Mouse (Mus musculus) forebrain, embryonic 13.5 days (tissue): ENCODE results near the gene Pax7. TPM values are rescaled to one million over a fixed set of nuclear protein-coding genes. Genes with fewer than 3 reads are reported as not detected.

ENCODE experiments used
- ATAC-seq: fragments of 200-750 bp; cut with Nextera tagmentation; 2 replicates; pipeline ENCODE4 v1.8.0; 2017
- H3K27ac ChIP-seq: fragments of 300-500 bp; sonication (generic); 2 replicates; pipeline ENCODE4 v1.5.1; 2015; ENCODE audit warnings: inconsistent platforms, mild to moderate bottlenecking, moderate library complexity
- H3K27me3 ChIP-seq: fragments of 300-500 bp; sonication (generic); 2 replicates; pipeline ENCODE4 v1.6.1; 2015; ENCODE audit warnings: mild to moderate bottlenecking, inconsistent platforms
- H3K36me3 ChIP-seq: fragments of 300-500 bp; sonication (generic); 2 replicates; pipeline ENCODE4 v1.6.1; 2015; ENCODE audit warnings: mild to moderate bottlenecking, inconsistent platforms; ENCODE audit not compliant: poor library complexity, severe bottlenecking
- H3K4me1 ChIP-seq: fragments of 300-500 bp; sonication (generic); 2 replicates; pipeline ENCODE4 v1.6.1; 2015; ENCODE audit warnings: inconsistent platforms
- H3K4me2 ChIP-seq: fragments of 300-500 bp; sonication (generic); 2 replicates; pipeline ENCODE4 v1.6.1; 2015; ENCODE audit warnings: inconsistent platforms, mild to moderate bottlenecking, moderate library complexity
- H3K4me3 ChIP-seq: fragments of 300-500 bp; sonication (generic); 2 replicates; pipeline ENCODE4 v1.5.1; 2015; ENCODE audit warnings: mild to moderate bottlenecking, inconsistent platforms
- H3K9ac ChIP-seq: fragments of 300-500 bp; sonication (generic); 2 replicates; pipeline ENCODE4 v1.6.1; 2015; ENCODE audit warnings: mild to moderate bottlenecking, inconsistent platforms
- H3K9me3 ChIP-seq: fragments of 300-500 bp; sonication (generic); replicated peaks from 2 replicates; pipeline ENCODE4 v1.6.1; 2016; ENCODE audit warnings: inconsistent platforms
- WGBS: fragments of 180-500 bp; shearing (Covaris S2); methylation state at CpG from one replicate; pipeline ENCODE4 v1.1.7; 2015; 5-methylcytosine and 5-hydroxymethylcytosine counted together
- polyA plus RNA-seq: library from polyadenylated mRNA; unstranded; fragments of >200 nt; fragmentation: Nextera tagmentation; extraction: Ambion mirVana; gene quantifications from 2 replicates; pipeline ENCODE4 v1.2.1, GENCODE M21; 2015

Pax7 gene
- polyA plus RNA-seq, 1 experiment from 2014 or later = 0.04 TPM

DNA sequence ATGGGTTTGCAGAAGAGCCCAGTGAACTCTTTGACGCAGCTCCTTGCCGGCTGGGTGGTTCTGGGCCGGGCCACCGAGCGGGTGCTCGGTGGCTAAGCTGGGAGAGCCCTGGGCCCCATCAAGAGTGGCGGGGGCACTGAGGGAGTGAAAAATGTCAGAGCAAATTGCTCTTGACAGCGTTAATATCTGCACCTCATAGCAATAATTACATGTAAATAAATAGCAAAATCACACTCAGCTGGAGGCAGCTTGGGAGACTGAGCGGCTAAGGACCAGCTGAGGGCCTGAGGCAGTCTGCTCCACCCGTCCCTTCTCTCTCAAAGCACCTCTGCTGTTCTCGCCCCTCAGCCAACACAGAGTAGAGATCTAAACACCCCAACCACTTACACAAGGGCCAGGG is 72.6 kb downstream of the Pax7 start:
- peaks cover 61% of the 10 kb centered on the region for H3K4me1 ChIP-seq
- 0 out of 2 replicates have a peak overlapping the region, but pooled peaks have one; percentile 0 for H3K27ac ChIP-seq
- no peaks in the 10 kb centered on the region for H3K36me3 ChIP-seq
- no peaks in the 10 kb centered on the region for H3K9me3 ChIP-seq
- H3K27me3 ChIP-seq = peaks cover 27% of the 10 kb centered on the region
- no peak overlapping the region for H3K9ac ChIP-seq
- H3K4me3 ChIP-seq = no peak overlapping the region
- 65% methylated on average over 11 of the region's 11 CpGs for WGBS
- no peak overlapping the region for H3K4me2 ChIP-seq
- ATAC-seq = no peak

DNA sequence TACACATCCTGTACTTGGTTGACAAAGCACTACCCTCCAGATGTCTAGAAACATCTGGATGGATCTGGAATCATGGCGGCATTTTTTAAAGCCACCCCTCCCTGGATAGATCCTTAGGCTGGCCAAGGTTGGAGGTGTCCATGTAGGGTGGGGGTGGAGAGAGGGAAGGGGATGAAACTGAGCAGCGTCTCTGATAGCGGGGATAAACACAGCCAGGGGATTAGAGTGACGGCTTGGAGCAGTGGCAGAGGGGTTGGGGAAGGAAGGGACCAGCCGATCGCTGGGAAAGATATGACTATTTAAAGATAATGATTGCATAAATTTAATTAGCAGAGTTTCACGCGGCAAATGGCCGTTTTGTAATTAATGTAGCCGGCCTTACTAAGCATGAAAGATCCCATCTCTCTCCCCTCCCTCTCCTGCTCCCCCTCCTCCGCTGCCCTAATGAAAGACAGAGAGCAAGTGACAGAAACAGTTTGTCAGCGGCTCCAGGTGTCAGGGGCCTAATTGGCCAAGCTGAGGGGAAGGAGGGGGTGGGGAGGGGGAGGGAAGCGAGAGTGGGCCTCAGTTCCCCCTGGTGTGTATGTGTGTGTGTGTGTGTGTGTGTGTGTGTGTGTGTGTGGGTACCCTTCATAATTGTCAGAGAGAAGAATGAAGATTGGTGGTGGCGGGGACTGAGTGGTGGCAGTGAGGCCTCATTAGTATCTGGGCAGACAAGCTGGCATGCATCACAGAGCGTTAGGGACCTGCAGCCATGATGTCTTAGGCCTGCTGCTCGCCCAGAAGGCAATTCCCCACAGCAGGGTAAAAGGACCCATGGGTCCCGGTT is 74.6 kb downstream of the Pax7 start:
- H3K4me3 ChIP-seq = no peak overlapping the region
- H3K36me3 ChIP-seq = no peaks in the 10 kb centered on the region
- peaks cover 61% of the 10 kb centered on the region for H3K4me1 ChIP-seq
- peak overlapping the region; percentile 72 for H3K27ac ChIP-seq
- 5% methylated on average over 16 of the region's 17 CpGs for whole genome bisulfite sequencing
- peak; percentile 79 for ATAC-seq
- H3K9ac ChIP-seq = no peak overlapping the region
- peaks cover 33% of the 10 kb centered on the region for H3K27me3 ChIP-seq
- no peaks in the 10 kb centered on the region for H3K9me3 ChIP-seq
- H3K4me2 ChIP-seq = peak overlapping the region; percentile 34

DNA sequence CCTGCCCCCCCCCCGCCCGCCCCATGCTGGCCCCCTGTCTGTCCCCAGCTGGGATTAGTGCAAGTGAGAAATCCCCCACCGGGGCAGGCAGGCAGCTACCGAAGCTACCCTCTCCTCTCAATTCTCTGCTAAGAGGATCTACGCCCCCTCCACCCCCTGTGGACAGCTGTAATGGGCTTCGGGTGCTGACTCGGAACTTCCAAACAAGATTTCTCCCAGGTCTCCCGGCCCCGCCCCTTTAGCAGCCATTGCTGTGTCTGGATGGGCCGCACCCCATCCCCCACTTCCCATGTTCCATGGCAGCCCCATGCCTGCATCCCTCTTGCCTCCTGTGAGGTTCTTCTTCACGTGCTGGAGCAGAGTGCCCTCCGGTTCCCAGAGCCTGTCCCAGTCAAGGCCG is 76.4 kb downstream of the Pax7 start:
- peaks cover 49% of the 10 kb centered on the region for H3K4me1 ChIP-seq
- no peaks in the 10 kb centered on the region for H3K36me3 ChIP-seq
- H3K9ac ChIP-seq = no peak overlapping the region
- no peak overlapping the region for H3K4me2 ChIP-seq
- peaks cover 25% of the 10 kb centered on the region for H3K27me3 ChIP-seq
- no peak overlapping the region for H3K4me3 ChIP-seq
- no peaks in the 10 kb centered on the region for H3K9me3 ChIP-seq
- 4% methylated on average over 12 of the region's 13 CpGs for WGBS
- no peak for ATAC-seq
- H3K27ac ChIP-seq = no peak overlapping the region

DNA sequence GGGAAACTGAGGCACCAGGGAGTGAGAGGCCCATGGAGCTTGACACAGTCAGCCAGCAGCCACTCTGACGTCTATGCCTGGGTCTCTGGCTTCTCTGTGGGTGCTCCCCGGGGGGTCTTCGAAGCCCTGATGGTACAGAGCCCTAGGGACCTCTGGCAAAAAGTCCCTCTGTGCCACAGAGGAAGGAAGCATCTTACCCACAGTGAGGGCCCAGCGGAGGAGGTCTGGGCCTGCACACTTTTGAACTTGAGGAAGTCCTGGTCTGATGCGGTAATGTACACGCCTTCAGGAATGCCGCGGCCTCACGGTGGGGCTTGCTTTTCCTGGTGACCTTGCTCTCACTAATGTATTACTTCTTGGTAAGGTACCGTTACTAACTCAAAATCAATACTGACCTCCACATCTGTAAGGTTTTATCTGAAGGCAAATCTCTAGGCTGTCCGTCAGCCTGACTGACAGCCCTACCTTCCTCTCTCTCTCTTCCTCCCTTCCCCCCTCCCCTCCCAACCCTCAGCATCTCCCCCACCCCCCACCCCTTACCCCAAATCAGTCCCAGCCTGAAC is 79.1 kb downstream of the Pax7 start:
- H3K9ac ChIP-seq = no peak overlapping the region
- ATAC-seq = no peak
- H3K27me3 ChIP-seq = peaks cover 25% of the 10 kb centered on the region
- H3K4me3 ChIP-seq = no peak overlapping the region
- H3K4me2 ChIP-seq = no peak overlapping the region
- H3K4me1 ChIP-seq = peaks cover 26% of the 10 kb centered on the region
- no peak overlapping the region for H3K27ac ChIP-seq
- no peaks in the 10 kb centered on the region for H3K36me3 ChIP-seq
- WGBS = 36% methylated on average over 11 of the region's 11 CpGs
- H3K9me3 ChIP-seq = no peaks in the 10 kb centered on the region

DNA sequence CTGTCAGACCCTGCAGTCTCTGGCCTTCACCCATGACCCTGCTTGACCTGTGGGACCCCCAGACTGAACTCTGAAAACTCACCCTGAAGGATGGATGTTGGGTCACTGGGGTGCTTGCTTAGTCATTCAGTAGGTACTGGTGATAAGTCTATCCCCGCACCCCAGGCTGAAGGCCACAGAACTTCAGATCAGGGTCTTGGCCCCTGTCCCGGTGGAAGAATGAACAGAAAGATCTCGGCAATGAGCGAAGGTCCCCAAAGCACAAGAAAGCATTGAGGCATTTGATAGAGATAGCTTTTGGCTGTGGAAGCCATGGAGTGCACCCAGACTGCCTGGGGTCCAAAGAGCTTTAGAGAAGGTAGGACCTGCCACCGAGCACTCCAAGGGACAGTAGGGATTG is 82.4 kb downstream of the Pax7 start:
- peaks cover 21% of the 10 kb centered on the region for H3K27me3 ChIP-seq
- no peak overlapping the region for H3K4me2 ChIP-seq
- H3K27ac ChIP-seq = no peak overlapping the region
- H3K4me3 ChIP-seq = no peak overlapping the region
- H3K4me1 ChIP-seq = no peaks in the 10 kb centered on the region
- no peaks in the 10 kb centered on the region for H3K36me3 ChIP-seq
- no peak overlapping the region for H3K9ac ChIP-seq
- no peaks in the 10 kb centered on the region for H3K9me3 ChIP-seq
- WGBS = 90% methylated on average over 5 of the region's 5 CpGs
- no peak for ATAC-seq

DNA sequence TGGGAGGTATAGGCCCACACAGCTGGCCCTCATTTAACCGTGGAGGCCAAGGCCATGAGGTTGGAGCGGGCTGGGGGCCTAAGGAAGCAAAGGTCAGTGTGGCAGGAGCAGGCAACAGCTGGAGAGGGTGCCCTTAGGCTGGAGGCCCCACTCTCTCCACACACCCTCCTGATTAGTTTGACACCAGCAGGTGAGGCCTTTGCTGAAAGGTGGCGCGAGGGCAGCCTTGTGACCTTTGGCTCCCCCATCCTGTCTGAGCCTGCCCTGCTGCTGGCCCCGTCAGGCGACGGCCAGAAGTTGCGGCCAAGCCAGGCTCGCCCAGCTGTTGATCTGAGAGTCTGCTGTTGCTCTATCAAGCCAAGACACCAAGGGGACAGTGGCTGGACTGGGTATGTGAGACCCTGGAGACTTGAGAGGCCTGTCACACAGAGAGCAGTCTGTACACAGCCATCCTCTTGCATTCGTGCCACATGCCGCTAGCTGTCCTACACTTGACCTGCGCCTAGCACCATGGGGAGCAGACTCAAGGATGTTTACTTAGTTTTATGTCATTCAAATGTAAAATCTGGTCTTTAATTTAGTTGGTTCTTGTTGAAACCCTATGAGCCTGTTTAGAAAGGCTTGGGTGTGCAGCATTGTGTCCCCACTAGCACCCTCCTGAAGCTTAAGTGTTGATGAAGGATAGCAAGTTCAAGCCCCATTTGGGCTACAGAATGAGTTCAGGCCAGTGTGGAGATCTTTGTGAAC is 86.0 kb downstream of the Pax7 start:
- no peaks in the 10 kb centered on the region for H3K36me3 ChIP-seq
- WGBS = 59% methylated on average over 12 of the region's 12 CpGs
- ATAC-seq = no peak

DNA sequence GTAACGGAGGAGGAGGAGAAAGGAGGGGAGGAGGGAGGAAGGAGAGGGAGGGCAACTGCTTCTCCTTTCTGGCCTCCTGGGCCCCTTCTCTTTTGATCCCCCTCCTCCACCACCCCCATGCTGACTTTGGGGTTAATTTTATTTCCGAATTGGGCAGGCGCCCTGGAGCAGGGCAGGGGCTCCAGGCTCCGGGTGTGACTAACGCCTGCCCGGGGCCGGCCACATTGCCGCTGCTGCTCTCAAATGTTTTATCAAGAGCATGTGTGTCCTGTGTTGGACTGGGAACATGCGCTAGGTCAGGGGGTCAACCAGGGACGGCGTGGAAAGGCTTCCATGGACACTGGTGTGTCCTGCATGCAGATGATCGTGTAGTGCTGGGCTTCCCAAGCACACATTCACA is 87.2 kb downstream of the Pax7 start:
- no peaks in the 10 kb centered on the region for H3K4me1 ChIP-seq
- H3K27me3 ChIP-seq = no peaks in the 10 kb centered on the region
- H3K9me3 ChIP-seq = no peaks in the 10 kb centered on the region
- 67% methylated on average over 12 of the region's 12 CpGs for WGBS
- no peak overlapping the region for H3K27ac ChIP-seq
- ATAC-seq = no peak
- no peak overlapping the region for H3K4me3 ChIP-seq
- H3K4me2 ChIP-seq = no peak overlapping the region
- no peaks in the 10 kb centered on the region for H3K36me3 ChIP-seq
- no peak overlapping the region for H3K9ac ChIP-seq

More for the DNA sequence above, 86.0 kb downstream of the Pax7 start:
- Histone ChIP-seq H3K4me3 (no peak overlapping the region), H3K9me3 (no peaks in the 10 kb centered on the region), H3K4me2 (no peak overlapping the region), H3K27ac (no peak overlapping the region), H3K4me1 (no peaks in the 10 kb centered on the region), H3K27me3 (peaks cover under 1% of the 10 kb centered on the region; the same call in 1 of the 2 replicates), H3K9ac (no peak overlapping the region)

DNA sequence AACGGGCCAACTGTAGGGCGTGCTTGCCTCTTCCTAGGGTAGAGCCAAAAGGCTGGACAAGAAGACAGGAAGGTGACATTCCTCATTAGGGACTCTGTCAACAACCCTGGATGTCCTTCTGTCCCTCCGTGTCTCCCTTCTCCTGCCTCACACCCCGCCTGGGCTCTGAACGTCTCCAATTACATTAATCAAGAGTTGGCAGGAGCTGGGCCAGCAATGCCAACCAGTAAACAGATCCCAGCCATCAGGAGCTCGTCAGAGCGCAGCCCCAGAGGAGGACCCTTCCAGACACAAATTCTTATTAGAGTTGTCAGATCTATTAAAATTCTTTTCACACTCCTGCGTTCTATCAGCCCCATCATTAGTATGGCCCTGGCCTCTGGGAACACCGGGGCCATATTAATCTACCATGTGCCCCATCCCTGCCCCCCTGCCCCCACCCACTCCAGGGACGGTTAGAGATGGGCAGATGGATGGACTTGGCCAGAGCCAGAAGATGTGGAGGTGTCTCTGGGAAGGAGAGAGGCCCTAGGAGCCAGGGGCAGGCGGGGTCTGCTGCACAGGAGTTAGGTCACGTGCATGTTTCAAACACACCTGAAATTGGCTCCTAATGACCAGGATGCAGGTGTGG is 88.4 kb downstream of the Pax7 start:
- Histone ChIP-seq H3K4me2 (no peak overlapping the region), H3K4me1 (no peaks in the 10 kb centered on the region), H3K9ac (no peak overlapping the region), H3K4me3 (no peak overlapping the region), H3K27me3 (no peaks in the 10 kb centered on the region), H3K36me3 (no peaks in the 10 kb centered on the region), H3K9me3 (no peaks in the 10 kb centered on the region), H3K27ac (no peak overlapping the region)
- ATAC-seq = no peak
- WGBS = 65% methylated on average over 12 of the region's 12 CpGs

DNA sequence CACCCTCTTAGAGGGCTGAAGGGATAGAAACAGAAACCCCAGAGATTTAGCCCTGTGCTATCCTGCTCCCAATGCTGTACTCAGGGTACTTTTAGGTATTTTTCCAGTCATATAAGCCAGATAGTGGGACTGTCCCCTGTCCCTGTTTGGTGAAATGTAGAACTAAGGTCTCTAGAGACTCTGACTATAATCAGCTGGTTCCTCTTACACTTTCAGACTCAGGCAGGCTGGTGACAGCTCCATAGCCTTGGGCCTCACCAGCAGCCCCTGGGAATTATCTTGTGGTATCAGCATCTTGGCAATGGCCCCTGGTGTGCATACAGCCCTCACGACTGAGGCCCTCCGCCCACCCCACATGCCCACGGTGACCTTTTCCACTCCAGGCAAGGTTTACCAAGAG is 89.7 kb downstream of the Pax7 start:
- ATAC-seq = no peak
- H3K9ac ChIP-seq = no peak overlapping the region
- H3K4me2 ChIP-seq = no peak overlapping the region
- H3K27ac ChIP-seq = no peak overlapping the region
- WGBS = 79% methylated on average over 3 of the region's 3 CpGs
- H3K4me1 ChIP-seq = no peaks in the 10 kb centered on the region
- H3K36me3 ChIP-seq = no peaks in the 10 kb centered on the region
- no peaks in the 10 kb centered on the region for H3K9me3 ChIP-seq
- no peak overlapping the region for H3K4me3 ChIP-seq
- H3K27me3 ChIP-seq = no peaks in the 10 kb centered on the region

DNA sequence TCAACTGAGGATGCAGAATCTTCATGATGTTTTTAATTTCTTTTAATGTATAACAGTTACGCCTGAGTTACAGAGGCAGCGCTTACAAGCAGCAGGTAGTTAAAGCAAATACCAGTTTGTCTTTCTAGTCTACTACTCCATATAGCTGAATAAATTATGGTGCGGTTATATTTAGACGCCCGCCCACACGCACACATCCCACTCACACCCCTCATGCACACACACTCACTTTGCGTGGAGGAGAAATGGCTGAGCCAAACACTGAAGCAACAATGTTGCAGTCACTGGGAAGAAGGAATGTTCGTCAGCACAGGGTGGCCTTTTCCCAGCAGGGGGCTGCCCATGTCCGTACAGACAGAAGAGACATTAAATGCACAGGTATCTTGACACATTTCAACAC is 96.3 kb downstream of the Pax7 start:
- no peaks in the 10 kb centered on the region for H3K36me3 ChIP-seq
- no peaks in the 10 kb centered on the region for H3K4me1 ChIP-seq
- H3K9ac ChIP-seq = no peak overlapping the region
- no peak overlapping the region for H3K27ac ChIP-seq
- no peaks in the 10 kb centered on the region for H3K27me3 ChIP-seq
- ATAC-seq = no peak
- 91% methylated on average over 9 of the region's 9 CpGs for WGBS
- H3K4me2 ChIP-seq = no peak overlapping the region
- no peaks in the 10 kb centered on the region for H3K9me3 ChIP-seq
- H3K4me3 ChIP-seq = no peak overlapping the region

DNA sequence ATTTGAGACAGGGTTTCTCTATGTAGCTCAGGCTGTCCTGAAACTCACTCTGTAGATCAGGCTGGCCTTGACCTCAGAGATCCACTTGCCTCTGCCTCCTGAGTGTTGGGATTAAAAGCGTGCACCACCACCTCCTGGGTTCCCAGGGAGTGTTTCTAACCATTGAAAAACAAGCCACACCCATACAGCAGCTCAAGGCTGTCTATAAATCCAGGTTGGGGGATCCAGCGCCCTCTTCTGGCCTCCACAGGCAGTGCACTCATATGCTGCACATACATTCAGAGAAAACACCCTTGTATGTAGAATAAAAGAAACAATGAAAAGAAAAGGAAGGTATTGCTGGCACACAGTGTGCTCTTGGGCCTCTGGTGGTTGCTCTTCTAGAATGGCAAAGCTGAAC is 106.2 kb downstream of the Pax7 start:
- H3K27ac ChIP-seq = no peak overlapping the region
- H3K9me3 ChIP-seq = 0 out of 2 replicates have a peak, but pooled peaks cover 4% of the 10 kb centered on the region
- no peak overlapping the region for H3K4me2 ChIP-seq
- H3K4me1 ChIP-seq = no peaks in the 10 kb centered on the region
- no peaks in the 10 kb centered on the region for H3K36me3 ChIP-seq
- H3K4me3 ChIP-seq = no peak overlapping the region
- H3K9ac ChIP-seq = no peak overlapping the region
- no peaks in the 10 kb centered on the region for H3K27me3 ChIP-seq
- no peak for ATAC-seq
- 55% methylated on average over 2 of the region's 2 CpGs for whole genome bisulfite sequencing

DNA sequence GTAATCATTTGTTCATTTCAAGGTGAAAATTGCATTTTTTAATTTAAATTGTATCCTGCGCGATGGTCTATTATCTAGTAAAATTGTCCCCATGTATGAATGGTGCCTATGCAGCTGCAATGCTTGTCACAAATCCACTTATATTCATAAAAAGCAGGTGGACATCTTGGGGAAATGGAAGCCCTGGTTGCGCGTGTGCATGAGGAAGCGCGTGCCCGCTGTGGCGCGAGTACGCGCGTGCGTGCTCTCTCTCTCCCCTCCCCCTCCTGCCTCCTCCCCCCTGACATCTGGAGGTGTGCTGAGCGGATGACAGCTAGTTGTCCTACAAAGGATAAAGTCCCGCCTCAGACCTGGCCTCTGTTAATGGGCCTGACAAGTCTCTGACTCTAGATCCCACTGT is 107.9 kb downstream of the Pax7 start:
- WGBS = 75% methylated on average over 15 of the region's 15 CpGs
- no peak for ATAC-seq

More for the DNA sequence above, 107.9 kb downstream of the Pax7 start:
- Histone ChIP-seq H3K4me2 (no peak overlapping the region), H3K4me3 (no peak overlapping the region), H3K27ac (no peak overlapping the region), H3K27me3 (no peaks in the 10 kb centered on the region), H3K9me3 (0 out of 2 replicates have a peak, but pooled peaks cover 4% of the 10 kb centered on the region), H3K9ac (no peak overlapping the region), H3K36me3 (no peaks in the 10 kb centered on the region), H3K4me1 (no peaks in the 10 kb centered on the region)
